ENCODE assay signal across 16 mouse cellular contexts in genomic region chr4:64003677-64004076, GRCm38 (mm10). TPM values are rescaled to one million over a fixed set of nuclear protein-coding genes. Genes with fewer than 3 reads are reported as not detected.
DNase-seq lines count a peak whose midpoint lies in the region; ATAC-seq lines count a peak whose summit lies in the region.
"Had no signal": no experiment of that assay in that cellular context is flagged by ENCODE, and none has a peak within 500 bp of the region (broad histone marks: within the 10 kb centered on the region; RNA-seq: fewer than 3 reads in every experiment).

No protein-coding gene starts in this region.

- H3K9me3 ChIP-seq in embryonic facial prominence, embryonic 12.5 days, result no peaks in the 10 kb centered on the region
- H3K9me3 ChIP-seq in embryonic facial prominence, embryonic 10.5 days, result no peaks in the 10 kb centered on the region
- no peaks in the 10 kb centered on the region for H3K9me3 ChIP-seq in hindbrain, embryonic 14.5 days (ENCODE audit: control insufficient read depth, low read length)
- no peaks in the 10 kb centered on the region for H3K9me3 ChIP-seq in hindbrain, embryonic 12.5 days (replicated peaks)
- no peaks in the 10 kb centered on the region for H3K9me3 ChIP-seq in midbrain, embryonic 10.5 days (replicated peaks)
- H3K9me3 ChIP-seq in midbrain, embryonic 15.5 days, result no peaks in the 10 kb centered on the region
- no peaks in the 10 kb centered on the region for H3K9me3 ChIP-seq in embryonic facial prominence, embryonic 15.5 days (replicated peaks)
- no peaks in the 10 kb centered on the region for H3K9me3 ChIP-seq in kidney, embryonic 15.5 days (replicated peaks)
- H3K9me3 ChIP-seq: heart, embryonic 10.5 days had no signal

- 66% methylated on average over 3 of the region's 3 CpGs for WGBS in embryonic facial prominence, embryonic 12.5 days
- 64% methylated on average over 3 of the region's 3 CpGs for WGBS in embryonic facial prominence, embryonic 10.5 days
- 21% methylated on average over 3 of the region's 3 CpGs for WGBS in hindbrain, embryonic 14.5 days
- WGBS in hindbrain, embryonic 12.5 days, result 29% methylated on average over 3 of the region's 3 CpGs
- 35% methylated on average over 3 of the region's 3 CpGs for WGBS in midbrain, embryonic 10.5 days
- 19% methylated on average over 3 of the region's 3 CpGs for WGBS in midbrain, embryonic 15.5 days
- WGBS in embryonic facial prominence, embryonic 15.5 days, result 60% methylated on average over 3 of the region's 3 CpGs
- WGBS in kidney, embryonic 15.5 days, result 51% methylated on average over 3 of the region's 3 CpGs

- no peak for DNase-seq in embryonic facial prominence, embryonic 10.5 days (ENCODE audit: low spot score)
- DNase-seq in hindbrain, embryonic 14.5 days (ENCODE audit: low spot score), result no peak
- no peak for DNase-seq in midbrain, embryonic 10.5 days (ENCODE audit: low spot score)
- DNase-seq: adrenal gland, postnatal 10 days; cerebellum, adult 9-10 months; liver; liver, postnatal 0 days; spleen, adult 18-20 months; thymus, adult 18-20 months had no signal

- H3K27ac ChIP-seq in embryonic facial prominence, embryonic 12.5 days, result peak overlapping the region; percentile 5; the same call in 1 of the 2 replicates
- H3K27ac ChIP-seq in embryonic facial prominence, embryonic 10.5 days (replicated peaks), result no peak overlapping the region; the same call in 1 of the 2 replicates
- H3K27ac ChIP-seq in hindbrain, embryonic 14.5 days, result no peak overlapping the region
- H3K27ac ChIP-seq in hindbrain, embryonic 12.5 days, result no peak overlapping the region
- H3K27ac ChIP-seq in midbrain, embryonic 10.5 days (replicated peaks), result 0 out of 2 replicates have a peak overlapping the region, but pooled peaks have one; percentile 0
- H3K27ac ChIP-seq in midbrain, embryonic 15.5 days, result no peak overlapping the region
- 0 out of 2 replicates have a peak overlapping the region, but pooled peaks have one; percentile 2 for H3K27ac ChIP-seq in embryonic facial prominence, embryonic 15.5 days (replicated peaks)
- H3K27ac ChIP-seq in kidney, embryonic 15.5 days, result no peak overlapping the region
- H3K27ac ChIP-seq: heart, embryonic 10.5 days had no signal

- peaks cover 10% of the 10 kb centered on the region; the same call in 1 of the 2 replicates for H3K4me1 ChIP-seq in embryonic facial prominence, embryonic 12.5 days
- H3K4me1 ChIP-seq in embryonic facial prominence, embryonic 10.5 days, result peaks cover 26% of the 10 kb centered on the region
- H3K4me1 ChIP-seq in hindbrain, embryonic 14.5 days (replicated peaks; ENCODE audit: control insufficient read depth, insufficient read depth, low read length), result no peaks in the 10 kb centered on the region
- peaks cover 5% of the 10 kb centered on the region; the same call in 1 of the 2 replicates for H3K4me1 ChIP-seq in hindbrain, embryonic 12.5 days
- peaks cover 20% of the 10 kb centered on the region for H3K4me1 ChIP-seq in midbrain, embryonic 10.5 days
- H3K4me1 ChIP-seq in midbrain, embryonic 15.5 days, result peaks cover 3% of the 10 kb centered on the region; the same call in 1 of the 2 replicates
- H3K4me1 ChIP-seq in embryonic facial prominence, embryonic 15.5 days, result 0 out of 2 replicates have a peak, but pooled peaks cover 5% of the 10 kb centered on the region
- peaks cover 14% of the 10 kb centered on the region; the same call in 1 of the 2 replicates for H3K4me1 ChIP-seq in kidney, embryonic 15.5 days

- H3K27me3 ChIP-seq in embryonic facial prominence, embryonic 12.5 days, result no peaks in the 10 kb centered on the region
- no peaks in the 10 kb centered on the region for H3K27me3 ChIP-seq in embryonic facial prominence, embryonic 10.5 days (replicated peaks; ENCODE audit: low read depth, poor library complexity, severe bottlenecking)
- no peaks in the 10 kb centered on the region for H3K27me3 ChIP-seq in hindbrain, embryonic 14.5 days (ENCODE audit: control insufficient read depth, insufficient read depth, low read length)
- no peaks in the 10 kb centered on the region for H3K27me3 ChIP-seq in hindbrain, embryonic 12.5 days
- no peaks in the 10 kb centered on the region for H3K27me3 ChIP-seq in midbrain, embryonic 10.5 days (ENCODE audit: low read depth, poor library complexity, severe bottlenecking)
- H3K27me3 ChIP-seq in midbrain, embryonic 15.5 days (replicated peaks), result no peaks in the 10 kb centered on the region
- no peaks in the 10 kb centered on the region for H3K27me3 ChIP-seq in embryonic facial prominence, embryonic 15.5 days
- no peaks in the 10 kb centered on the region for H3K27me3 ChIP-seq in kidney, embryonic 15.5 days
- H3K27me3 ChIP-seq: CH12.LX had no signal

- H3K4me3 ChIP-seq in embryonic facial prominence, embryonic 12.5 days, result no peak overlapping the region
- no peak overlapping the region for H3K4me3 ChIP-seq in embryonic facial prominence, embryonic 10.5 days
- no peak overlapping the region for H3K4me3 ChIP-seq in hindbrain, embryonic 14.5 days (replicated peaks; ENCODE audit: low read length)
- H3K4me3 ChIP-seq in hindbrain, embryonic 12.5 days, result no peak overlapping the region
- no peak overlapping the region for H3K4me3 ChIP-seq in midbrain, embryonic 10.5 days
- H3K4me3 ChIP-seq in midbrain, embryonic 15.5 days, result no peak overlapping the region
- H3K4me3 ChIP-seq in embryonic facial prominence, embryonic 15.5 days (replicated peaks), result no peak overlapping the region
- no peak overlapping the region for H3K4me3 ChIP-seq in kidney, embryonic 15.5 days (replicated peaks)
- H3K4me3 ChIP-seq: heart, embryonic 10.5 days had no signal

- H3K4me2 ChIP-seq in embryonic facial prominence, embryonic 12.5 days (replicated peaks), result no peak overlapping the region
- H3K4me2 ChIP-seq in hindbrain, embryonic 14.5 days (replicated peaks), result no peak overlapping the region
- H3K4me2 ChIP-seq in hindbrain, embryonic 12.5 days (replicated peaks), result no peak overlapping the region
- H3K4me2 ChIP-seq in midbrain, embryonic 15.5 days, result no peak overlapping the region
- no peak overlapping the region for H3K4me2 ChIP-seq in embryonic facial prominence, embryonic 15.5 days (replicated peaks)
- H3K4me2 ChIP-seq in kidney, embryonic 15.5 days, result no peak overlapping the region

- H3K36me3 ChIP-seq in embryonic facial prominence, embryonic 12.5 days, result peaks cover 8% of the 10 kb centered on the region; the same call in 1 of the 2 replicates
- no peaks in the 10 kb centered on the region for H3K36me3 ChIP-seq in embryonic facial prominence, embryonic 10.5 days (replicated peaks)
- H3K36me3 ChIP-seq in hindbrain, embryonic 14.5 days (replicated peaks; ENCODE audit: control insufficient read depth, insufficient read depth), result no peaks in the 10 kb centered on the region
- H3K36me3 ChIP-seq in hindbrain, embryonic 12.5 days, result no peaks in the 10 kb centered on the region
- no peaks in the 10 kb centered on the region for H3K36me3 ChIP-seq in midbrain, embryonic 10.5 days
- H3K36me3 ChIP-seq in midbrain, embryonic 15.5 days (replicated peaks), result no peaks in the 10 kb centered on the region
- H3K36me3 ChIP-seq in embryonic facial prominence, embryonic 15.5 days, result peaks cover 9% of the 10 kb centered on the region; the same call in 1 of the 2 replicates
- H3K36me3 ChIP-seq in kidney, embryonic 15.5 days, result peaks cover 11% of the 10 kb centered on the region
- H3K36me3 ChIP-seq: heart, embryonic 10.5 days had no signal

- no peak overlapping the region for H3K9ac ChIP-seq in embryonic facial prominence, embryonic 12.5 days
- H3K9ac ChIP-seq in hindbrain, embryonic 14.5 days, result no peak overlapping the region
- no peak overlapping the region for H3K9ac ChIP-seq in hindbrain, embryonic 12.5 days
- H3K9ac ChIP-seq in midbrain, embryonic 15.5 days, result no peak overlapping the region
- no peak overlapping the region for H3K9ac ChIP-seq in embryonic facial prominence, embryonic 15.5 days
- H3K9ac ChIP-seq in kidney, embryonic 15.5 days, result no peak overlapping the region
- H3K9ac ChIP-seq: liver, postnatal 0 days had no signal

- no peak for ATAC-seq in embryonic facial prominence, embryonic 12.5 days (ENCODE audit: insufficient number of reproducible peaks, insufficient read depth, low FRiP score, low TSS enrichment)
- peak; percentile 3; the same call in 1 of the 2 replicates for ATAC-seq in hindbrain, embryonic 14.5 days (ENCODE audit: low FRiP score)
- no peak for ATAC-seq in hindbrain, embryonic 12.5 days (ENCODE audit: low FRiP score)
- no peak for ATAC-seq in midbrain, embryonic 15.5 days (replicated peaks)
- no peak; the same call in 1 of the 2 replicates for ATAC-seq in embryonic facial prominence, embryonic 15.5 days (ENCODE audit: insufficient number of reproducible peaks, low FRiP score, low TSS enrichment, low read depth)
- ATAC-seq in kidney, embryonic 15.5 days (replicated peaks; ENCODE audit: low FRiP score), result no peak
- ATAC-seq: liver, postnatal 0 days had no signal

RNA-seq across cellular contexts. Expression of gene Tnc, which starts 43.1 kb away (rescaled TPM):
- 47.1 and 53.7 TPM in 2 replicates for polyA plus RNA-seq in embryonic facial prominence, embryonic 12.5 days (2016; fragmentation: Nextera tagmentation; extraction: Ambion mirVana)
- polyA plus RNA-seq in embryonic facial prominence, embryonic 10.5 days (2016; fragmentation: Nextera tagmentation; extraction: Ambion mirVana), result 2.9 and 7.1 TPM in 2 replicates
- 73.3 and 84.1 TPM in 2 replicates for polyA plus RNA-seq in hindbrain, embryonic 14.5 days (2014; fragmentation: Nextera tagmentation; extraction: Ambion mirVana)
- 19.3 and 33.8 TPM in 2 replicates for polyA plus RNA-seq in hindbrain, embryonic 12.5 days (2016; fragmentation: Nextera tagmentation; extraction: Ambion mirVana)
- polyA plus RNA-seq in midbrain, embryonic 10.5 days (2016; fragmentation: Nextera tagmentation; extraction: Ambion mirVana), result 3.2 and 5.2 TPM in 2 replicates
- polyA plus RNA-seq in midbrain, embryonic 15.5 days (2015; fragmentation: Nextera tagmentation; extraction: Ambion mirVana), result 52.6 and 63.1 TPM in 2 replicates
- 59.9 and 63.5 TPM in 2 replicates for polyA plus RNA-seq in embryonic facial prominence, embryonic 15.5 days (2015; fragmentation: Nextera tagmentation; extraction: Ambion mirVana)
- 19.6 and 22.9 TPM in 2 replicates for polyA plus RNA-seq in kidney, embryonic 15.5 days (2015; fragmentation: Nextera tagmentation; extraction: Ambion mirVana)

Comparison
In these comparisons a context has a peak if more than half of its experiments do, and no peak if none do; other contexts are left out.
1. H3K27ac ChIP-seq: peak in embryonic facial prominence, embryonic 12.5 days (single experiment), midbrain, embryonic 10.5 days (single experiment) and embryonic facial prominence, embryonic 15.5 days (single experiment); none in embryonic facial prominence, embryonic 10.5 days (single experiment), hindbrain, embryonic 14.5 days (single experiment), hindbrain, embryonic 12.5 days (single experiment), midbrain, embryonic 15.5 days (single experiment) and kidney, embryonic 15.5 days (single experiment).